Mouse (Mus musculus) liver, embryonic 14.5 days (tissue): ENCODE results near the gene Map1a. TPM values are rescaled to one million over a fixed set of nuclear protein-coding genes. Genes with fewer than 3 reads are reported as not detected.

ENCODE experiments used
- ATAC-seq: fragments of 200-750 bp; cut with Nextera tagmentation; 2 replicates; pipeline ENCODE4 v1.8.0; 2017; ENCODE audit warnings: moderate number of reproducible peaks, mild to moderate bottlenecking, moderate library complexity; ENCODE audit not compliant: insufficient read depth
- DNase-seq, 3 experiments: peaks; one replicate each; pipeline ENCODE4 v3.0.0-alpha.2; 2012 to 2013; ENCODE audit warnings: low read depth in 3 of 3, low spot score in 3 of 3
- H3K27ac ChIP-seq: fragments of 300-500 bp; sonication (generic); 2 replicates; pipeline ENCODE4 v1.5.1; 2014; ENCODE audit warnings: moderate library complexity, mild to moderate bottlenecking, control low read depth, inconsistent platforms
- H3K27me3 ChIP-seq: fragments of 300-500 bp; sonication (generic); 2 replicates; pipeline ENCODE4 v1.6.1; 2014; ENCODE audit warnings: mild to moderate bottlenecking, low read length, moderate library complexity; ENCODE audit not compliant: control insufficient read depth, insufficient read depth
- H3K36me3 ChIP-seq: fragments of 300-500 bp; sonication (generic); replicated peaks from 2 replicates; pipeline ENCODE4 v1.6.1; 2014; ENCODE audit warnings: low read depth; ENCODE audit not compliant: control insufficient read depth, insufficient read depth
- H3K4me1 ChIP-seq, 2 experiments: fragments of 200-500 bp in 1 of 2; fragments of 300-500 bp in 1 of 2; sonication (generic) in 1 of 2; replicated peaks; 2 replicates each; pipeline ENCODE4 v1.6.1; 2012 to 2014; ENCODE audit warnings: antibody characterized with exemption in 1 of 2, inconsistent platforms in 1 of 2, low read length in 1 of 2; ENCODE audit not compliant: control insufficient read depth in 2 of 2, insufficient read depth in 2 of 2
- H3K4me2 ChIP-seq: fragments of 300-500 bp; sonication (generic); 2 replicates; pipeline ENCODE4 v1.6.1; 2014; ENCODE audit warnings: low read depth, mild to moderate bottlenecking, control low read depth, moderate library complexity
- H3K4me3 ChIP-seq, 2 experiments: fragments of 200-500 bp in 1 of 2; fragments of 300-500 bp in 1 of 2; sonication (generic) in 1 of 2; 2 replicates each; pipeline ENCODE4 v1.5.1; 2012 to 2014; ENCODE audit warnings: low read depth in 2 of 2, low read length in 2 of 2, mild to moderate bottlenecking in 2 of 2, control low read depth in 1 of 2, inconsistent platforms in 1 of 2, moderate library complexity in 1 of 2; ENCODE audit not compliant: insufficient read depth in 1 of 2
- H3K9ac ChIP-seq: fragments of 300-500 bp; sonication (generic); replicated peaks from 2 replicates; pipeline ENCODE4 v1.6.1; 2014; ENCODE audit warnings: mild to moderate bottlenecking, control low read depth, moderate library complexity
- H3K9me3 ChIP-seq: fragments of 300-500 bp; sonication (generic); 2 replicates; pipeline ENCODE4 v1.6.1; 2016; ENCODE audit warnings: low read length, mixed read lengths; ENCODE audit not compliant: control insufficient read depth
- CTCF ChIP-seq: IDR thresholded peaks from 2 replicates; pipeline ENCODE4 v1.5.1; 2016; ENCODE audit warnings: antibody characterized with exemption, low read depth, control low read depth
- EP300 ChIP-seq: IDR thresholded peaks from 2 replicates; pipeline ENCODE4 v1.6.1; 2016; ENCODE audit warnings: antibody characterized with exemption, low read depth
- WGBS: fragments of 180-500 bp; shearing (Covaris S2); extraction: QIAGEN DNeasy Blood & Tissue Kit; methylation state at CpG from one replicate; pipeline ENCODE4 v1.1.7; 2014; ENCODE audit not compliant: insufficient replicate concordance; 5-methylcytosine and 5-hydroxymethylcytosine counted together
- polyA plus RNA-seq, 2 experiments: library from polyadenylated mRNA; depleted of rRNA in 1 of 2; stranded (reverse) in 1 of 2; unstranded in 1 of 2; fragments of >200 nt; fragmentation: Nextera tagmentation in 1 of 2; extraction: Ambion mirVana in 1 of 2; gene quantifications; 2 replicates each; pipeline versions ENCODE4 v1.2.1 to v1.2.3; 2012 to 2014

Map1a gene
- polyA plus RNA-seq, 2 experiments: 0.04 TPM; not detected in 1

DNA sequence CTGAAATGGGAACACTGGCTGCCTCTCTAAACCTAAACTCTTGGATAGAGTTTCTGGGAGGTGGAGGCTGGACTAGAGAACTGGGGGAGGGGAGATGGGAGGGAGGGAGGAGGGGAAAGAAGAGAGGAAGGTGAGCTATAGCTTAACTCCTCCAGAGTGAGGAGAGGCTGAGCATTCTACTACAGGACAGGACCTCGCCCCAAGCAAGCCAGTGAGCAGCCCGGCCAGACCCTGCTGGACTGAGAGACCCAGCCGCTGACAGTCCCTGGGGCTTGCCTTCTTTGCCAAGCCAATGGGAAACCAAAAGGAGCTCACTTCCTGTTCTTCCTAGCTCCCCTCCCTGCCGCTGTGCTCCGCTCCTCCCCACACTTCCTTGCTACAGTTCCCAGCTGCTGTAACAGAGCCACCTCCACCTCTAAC is 19.6 kb downstream of the Map1a start:
- no peak overlapping the region for H3K27ac ChIP-seq
- H3K4me1 ChIP-seq: no peaks in the 10 kb centered on the region; a peak in 1 of 4 replicates
- DNase-seq: no peak
- no peaks in the 10 kb centered on the region; the same call in 1 of the 2 replicates for H3K27me3 ChIP-seq
- no peaks in the 10 kb centered on the region for H3K9me3 ChIP-seq
- H3K4me2 ChIP-seq: no peak overlapping the region
- no peak for TF ChIP-seq CTCF
- no peak for TF ChIP-seq EP300
- H3K4me3 ChIP-seq: no peak overlapping the region
- no peak for ATAC-seq
- H3K36me3 ChIP-seq: no peaks in the 10 kb centered on the region
- H3K9ac ChIP-seq: no peak overlapping the region
- 9% methylated on average over 5 of the region's 5 CpGs for WGBS

DNA sequence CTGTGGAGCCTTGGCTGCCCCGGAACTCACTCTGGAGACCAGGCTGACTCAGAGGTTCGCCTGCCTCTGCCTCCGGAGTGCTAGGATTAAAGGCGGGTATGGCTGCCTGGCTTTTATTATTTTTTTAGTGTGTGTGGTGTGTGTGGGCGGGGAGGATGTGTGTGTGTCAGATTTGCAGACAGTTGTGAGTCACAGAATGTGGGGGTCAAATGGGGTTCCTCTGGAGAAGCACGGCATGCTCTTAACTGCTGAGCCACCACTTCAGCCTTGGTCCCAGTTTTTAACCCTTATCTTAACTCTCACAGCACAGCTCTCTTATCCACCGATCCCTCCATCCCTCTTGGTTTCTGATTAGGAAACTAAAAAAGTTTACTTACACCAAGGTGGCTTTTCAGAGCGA is 26.9 kb downstream of the Map1a start:
- no peak overlapping the region for H3K4me3 ChIP-seq
- no peak for ATAC-seq
- no peaks in the 10 kb centered on the region for H3K9me3 ChIP-seq

DNA sequence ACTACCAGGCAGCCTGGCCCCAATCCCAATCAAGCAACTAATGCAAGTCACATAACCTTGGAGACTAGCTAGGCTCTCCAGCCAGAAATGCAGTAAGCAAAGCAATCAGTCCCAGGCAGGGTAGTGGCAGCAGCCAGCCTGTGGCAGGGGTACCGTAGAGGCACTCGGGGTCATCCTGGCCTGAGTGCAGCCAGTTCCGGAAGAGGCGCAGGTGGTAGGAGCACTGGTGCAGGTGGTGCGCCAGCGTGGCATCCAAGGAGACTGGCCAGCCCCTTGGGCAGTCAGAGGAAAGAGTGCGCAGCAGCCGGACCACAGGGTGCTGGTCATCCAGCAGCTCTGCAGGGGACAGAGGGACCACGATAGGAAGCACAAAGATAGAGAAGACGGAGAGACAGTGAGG is 33.6 kb downstream of the Map1a start:
- no peak overlapping the region for H3K9ac ChIP-seq
- WGBS: 72% methylated on average over 10 of the region's 10 CpGs
- ATAC-seq: no peak

More for the DNA sequence above, 26.9 kb downstream of the Map1a start:
- DNase-seq: no peak
- Histone ChIP-seq H3K27ac (no peak overlapping the region), H3K36me3 (no peaks in the 10 kb centered on the region), H3K9ac (no peak overlapping the region), H3K4me1 (no peaks in the 10 kb centered on the region), H3K4me2 (no peak overlapping the region), H3K27me3 (no peaks in the 10 kb centered on the region)
- TF ChIP-seq CTCF (no peak), EP300 (no peak)
- 32% methylated on average over 8 of the region's 8 CpGs for WGBS

DNA sequence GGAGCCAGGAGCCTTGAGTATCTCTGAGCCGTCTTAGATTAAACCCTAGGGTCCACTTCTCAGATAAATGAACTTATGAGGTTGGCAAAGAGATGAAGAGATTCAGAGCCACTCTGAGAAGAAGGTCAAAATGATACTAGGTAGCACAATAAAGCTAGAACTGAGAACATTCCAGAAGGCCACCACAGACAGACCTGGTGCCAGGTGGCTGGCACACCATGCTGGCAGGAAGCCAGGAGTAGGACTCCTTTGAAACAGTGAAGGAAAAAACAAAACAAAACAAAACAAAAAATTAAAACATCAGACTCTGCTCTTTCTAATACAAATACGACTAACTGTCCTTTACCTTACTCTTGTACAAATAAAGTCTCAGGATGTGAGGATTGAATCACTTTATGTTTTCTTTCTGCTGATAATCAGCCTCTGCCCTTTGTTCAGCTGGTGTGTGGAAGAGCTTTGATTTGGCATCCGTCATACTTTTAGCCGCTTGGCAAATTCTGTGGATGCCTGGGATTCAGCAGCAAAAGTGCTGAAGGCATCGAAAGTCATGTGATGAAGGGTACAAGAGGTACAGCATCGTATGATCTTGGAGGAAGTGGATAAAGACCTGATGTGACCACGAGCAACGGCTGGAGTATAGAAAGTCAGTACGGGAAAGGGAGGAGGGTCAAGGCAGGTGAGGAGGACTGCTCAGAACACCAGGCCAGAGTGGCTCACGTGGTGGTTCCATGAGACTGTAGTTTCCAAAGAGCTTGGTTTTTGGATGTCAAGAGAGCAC is 34.5 kb downstream of the Map1a start:
- Histone ChIP-seq H3K9ac (no peak overlapping the region), H3K27me3 (no peaks in the 10 kb centered on the region), H3K4me2 (no peak overlapping the region), H3K27ac (no peak overlapping the region), H3K36me3 (no peaks in the 10 kb centered on the region), H3K9me3 (no peaks in the 10 kb centered on the region), H3K4me1 (no peaks in the 10 kb centered on the region), H3K4me3 (no peak overlapping the region)
- TF ChIP-seq EP300 (no peak), CTCF (no peak)
- ATAC-seq (no peak), DNase-seq (no peak)
- WGBS: 53% methylated on average over 10 of the region's 10 CpGs

More for the DNA sequence above, 33.6 kb downstream of the Map1a start:
- no peak overlapping the region for H3K4me2 ChIP-seq
- H3K27ac ChIP-seq: no peak overlapping the region
- no peaks in the 10 kb centered on the region for H3K4me1 ChIP-seq
- H3K9me3 ChIP-seq: no peaks in the 10 kb centered on the region
- no peaks in the 10 kb centered on the region for H3K36me3 ChIP-seq
- TF ChIP-seq EP300: no peak
- TF ChIP-seq CTCF: no peak
- no peak overlapping the region for H3K4me3 ChIP-seq
- DNase-seq: no peak
- no peaks in the 10 kb centered on the region for H3K27me3 ChIP-seq

DNA sequence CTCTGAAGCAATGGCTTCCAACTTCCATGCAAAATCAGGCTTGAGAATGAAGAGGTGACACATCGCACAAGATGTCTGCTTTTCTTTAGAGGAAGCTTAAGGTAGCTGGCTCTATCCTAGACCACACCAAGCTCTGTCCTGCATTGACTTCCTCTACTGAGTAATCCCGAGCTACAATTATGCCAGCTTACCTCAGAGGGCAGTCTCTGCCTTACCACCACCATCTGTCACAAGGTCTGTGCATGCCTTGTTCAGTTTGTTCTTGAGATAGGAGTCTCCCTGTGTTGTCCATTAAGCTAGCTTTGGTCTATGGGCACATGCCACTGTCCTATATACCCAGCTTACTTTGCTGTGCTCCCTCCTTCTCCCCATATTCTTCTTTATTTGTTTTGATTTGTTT is 40.1 kb downstream of the Map1a start:
- no peak overlapping the region for H3K9ac ChIP-seq
- no peaks in the 10 kb centered on the region for H3K27me3 ChIP-seq
- no peak overlapping the region for H3K27ac ChIP-seq
- no peaks in the 10 kb centered on the region for H3K4me1 ChIP-seq
- ATAC-seq (no peak), DNase-seq (no peak)
- H3K36me3 ChIP-seq: no peaks in the 10 kb centered on the region
- WGBS: 76% methylated on average over 2 of the region's 2 CpGs
- H3K4me3 ChIP-seq: no peak overlapping the region
- H3K9me3 ChIP-seq: no peaks in the 10 kb centered on the region
- TF ChIP-seq CTCF: no peak
- TF ChIP-seq EP300: no peak
- H3K4me2 ChIP-seq: no peak overlapping the region
